Mouse (Mus musculus): ENCODE data around the gene Hkdc1. TPM values are rescaled to one million over a fixed set of nuclear protein-coding genes. Genes with fewer than 3 reads are reported as not detected.

Gene Hkdc1
- polyA plus RNA-seq, 1 experiment from 2014 or later = 0.48 TPM

GRCm38 (mm10) chr10:62401641-62402111 is 20.6 kb downstream of the Hkdc1 start:
- no peaks in the 10 kb centered on the region for H3K27me3 ChIP-seq (ENCODE audit: insufficient read depth, low read length)
- no peak overlapping the region for H3K4me2 ChIP-seq (ENCODE audit: low read depth, low read length)
- no peaks in the 10 kb centered on the region for H3K4me1 ChIP-seq (ENCODE audit: insufficient read depth)
- no peaks in the 10 kb centered on the region for H3K9me3 ChIP-seq (ENCODE audit: low read length)
- no peak overlapping the region for H3K27ac ChIP-seq (ENCODE audit: low read depth)
- H3K36me3 ChIP-seq (replicated peaks; ENCODE audit: insufficient read depth, low read length) = no peaks in the 10 kb centered on the region
- TF ChIP-seq EP300 (IDR thresholded peaks at IDR 0.05; ENCODE audit: low read depth) (no peak), CTCF (IDR thresholded peaks at IDR 0.05; ENCODE audit: low read depth) (no peak)
- H3K9ac ChIP-seq (replicated peaks) = no peak overlapping the region
- H3K4me3 ChIP-seq (ENCODE audit: low read depth, low read length) = no peak overlapping the region
- no peak for ATAC-seq
- DNase-seq = no peak
- 86% methylated on average over 19 of the region's 19 CpGs for WGBS (ENCODE audit: insufficient replicate concordance)

GRCm38 (mm10) chr10:62383011-62383410 is 39.3 kb downstream of the Hkdc1 start:
- 69% methylated on average over 3 of the region's 3 CpGs for WGBS (ENCODE audit: insufficient replicate concordance)
- no peaks in the 10 kb centered on the region for H3K4me1 ChIP-seq (ENCODE audit: insufficient read depth)
- no peaks in the 10 kb centered on the region for H3K9me3 ChIP-seq (ENCODE audit: low read length)
- no peak for ATAC-seq
- TF ChIP-seq EP300 (IDR thresholded peaks at IDR 0.05; ENCODE audit: low read depth) (no peak), CTCF (IDR thresholded peaks at IDR 0.05; ENCODE audit: low read depth) (peak; percentile 28)
- no peak for DNase-seq
- H3K9ac ChIP-seq (replicated peaks) = no peak overlapping the region
- no peak overlapping the region for H3K27ac ChIP-seq (ENCODE audit: low read depth)
- no peak overlapping the region for H3K4me3 ChIP-seq (ENCODE audit: low read depth, low read length)
- no peaks in the 10 kb centered on the region for H3K27me3 ChIP-seq (ENCODE audit: insufficient read depth, low read length)
- H3K4me2 ChIP-seq (ENCODE audit: low read depth, low read length) = no peak overlapping the region
- H3K36me3 ChIP-seq (replicated peaks; ENCODE audit: insufficient read depth, low read length) = no peaks in the 10 kb centered on the region

DNA sequence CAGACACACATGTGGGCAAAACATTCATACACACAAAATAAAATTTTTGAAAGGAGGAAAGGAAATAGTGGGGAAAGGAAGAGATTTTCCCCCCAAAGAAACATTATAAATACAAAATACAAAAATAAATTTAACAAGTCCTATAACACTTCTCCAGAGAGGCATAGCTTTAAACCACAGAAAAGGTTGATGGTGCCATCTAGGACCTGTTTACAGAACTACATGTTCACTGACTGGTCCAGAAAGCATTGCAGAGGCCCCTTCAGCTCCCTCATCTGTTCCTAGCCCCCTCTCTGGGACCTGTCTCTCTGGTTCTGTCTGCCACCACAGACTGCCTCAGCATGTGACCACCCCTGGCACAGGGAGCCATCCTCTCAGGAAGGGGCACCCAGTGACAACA is 41.4 kb downstream of the Hkdc1 start:
- no peaks in the 10 kb centered on the region for H3K36me3 ChIP-seq (replicated peaks; ENCODE audit: insufficient read depth, low read length)
- TF ChIP-seq CTCF (IDR thresholded peaks at IDR 0.05; ENCODE audit: low read depth) (peak; percentile 47), EP300 (IDR thresholded peaks at IDR 0.05; ENCODE audit: low read depth) (no peak)
- H3K27me3 ChIP-seq (ENCODE audit: insufficient read depth, low read length) = no peaks in the 10 kb centered on the region
- no peak overlapping the region for H3K4me2 ChIP-seq (ENCODE audit: low read depth, low read length)
- H3K4me1 ChIP-seq (ENCODE audit: insufficient read depth) = no peaks in the 10 kb centered on the region
- ATAC-seq = no peak
- H3K9me3 ChIP-seq (ENCODE audit: low read length) = no peaks in the 10 kb centered on the region
- H3K27ac ChIP-seq (ENCODE audit: low read depth) = no peak overlapping the region
- H3K4me3 ChIP-seq (ENCODE audit: low read depth, low read length) = no peak overlapping the region
- H3K9ac ChIP-seq (replicated peaks) = no peak overlapping the region
- no peak for DNase-seq

DNA sequence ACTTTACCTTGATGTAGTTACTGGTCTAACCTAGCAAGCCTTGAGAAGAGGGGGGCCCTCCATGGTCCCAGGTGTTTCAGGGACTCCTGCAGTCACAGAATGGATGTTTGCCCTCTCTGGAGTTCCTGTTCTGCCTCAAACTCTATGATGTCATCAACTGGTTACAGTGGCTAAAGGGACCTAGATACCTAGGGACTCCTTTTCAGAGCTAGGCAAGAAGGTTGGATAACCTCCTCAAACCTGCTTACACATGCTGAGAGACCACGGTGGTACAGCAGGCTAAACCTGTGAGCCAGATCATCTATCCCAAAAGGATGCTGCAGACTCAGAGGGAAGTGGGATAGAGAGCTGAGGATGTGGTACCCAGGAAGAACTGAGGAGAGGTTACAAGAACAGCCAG is 42.5 kb downstream of the Hkdc1 start, which contains the start of gene Hk1:
Hk1 (minus strand) TSS at position 101 of the 400 bp plus-strand sequence.
- no peak for ATAC-seq
- 66% methylated on average over 1 of the region's 1 CpGs for WGBS (ENCODE audit: insufficient replicate concordance)
- Histone ChIP-seq H3K27ac (ENCODE audit: low read depth) (no peak within 1 kb of the TSS), H3K9me3 (ENCODE audit: low read length) (no peaks in the 10 kb centered on the region), H3K27me3 (ENCODE audit: insufficient read depth, low read length) (no peaks in the 10 kb centered on the region), H3K4me1 (ENCODE audit: insufficient read depth) (no peaks in the 10 kb centered on the region), H3K4me2 (ENCODE audit: low read depth, low read length) (no peak within 1 kb of the TSS), H3K9ac (replicated peaks) (no peak within 1 kb of the TSS), H3K36me3 (replicated peaks; ENCODE audit: insufficient read depth, low read length) (no peaks in the 10 kb centered on the region), H3K4me3 (ENCODE audit: low read depth, low read length) (no peak within 1 kb of the TSS)
- DNase-seq = no peak
- TF ChIP-seq EP300 (IDR thresholded peaks at IDR 0.05; ENCODE audit: low read depth) (no peak), CTCF (IDR thresholded peaks at IDR 0.05; ENCODE audit: low read depth) (no peak)

DNA sequence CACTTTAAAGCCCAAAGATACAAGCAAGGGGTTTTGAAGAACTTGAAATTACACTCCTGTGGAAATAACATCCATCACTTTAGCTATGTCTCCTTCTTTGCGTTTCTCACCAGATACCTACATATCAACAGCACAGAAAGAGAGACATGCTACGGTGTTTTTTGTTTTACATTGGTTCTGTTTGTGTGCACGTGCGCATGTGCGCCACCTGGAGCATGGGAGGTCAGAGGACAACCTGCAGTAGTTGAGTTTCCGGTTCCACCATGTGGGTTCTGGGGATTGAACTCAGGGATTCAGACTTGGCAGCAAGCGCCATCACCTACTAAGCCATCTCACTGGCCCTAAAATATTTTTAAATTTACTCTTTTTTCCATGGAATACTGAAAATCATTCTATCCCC is 63.5 kb downstream of the Hkdc1 start:
- no peak for TF ChIP-seq EP300 (IDR thresholded peaks at IDR 0.05; ENCODE audit: low read depth)
- peak; percentile 49 for TF ChIP-seq CTCF (IDR thresholded peaks at IDR 0.05; ENCODE audit: low read depth)

GRCm38 (mm10) chr10:62356105-62356730 is 66.1 kb downstream of the Hkdc1 start:
- TF ChIP-seq EP300 (IDR thresholded peaks at IDR 0.05; ENCODE audit: low read depth) (no peak), CTCF (IDR thresholded peaks at IDR 0.05; ENCODE audit: low read depth) (no peak)
- Histone ChIP-seq H3K9ac (replicated peaks) (no peak overlapping the region), H3K27me3 (ENCODE audit: insufficient read depth, low read length) (no peaks in the 10 kb centered on the region), H3K27ac (ENCODE audit: low read depth) (no peak overlapping the region), H3K9me3 (ENCODE audit: low read length) (no peaks in the 10 kb centered on the region), H3K36me3 (replicated peaks; ENCODE audit: insufficient read depth, low read length) (no peaks in the 10 kb centered on the region), H3K4me1 (ENCODE audit: insufficient read depth) (no peaks in the 10 kb centered on the region), H3K4me2 (ENCODE audit: low read depth, low read length) (no peak overlapping the region), H3K4me3 (ENCODE audit: low read depth, low read length) (no peak overlapping the region)
- ATAC-seq = no peak
- DNase-seq = no peak
- 82% methylated on average over 17 of the region's 17 CpGs for WGBS (ENCODE audit: insufficient replicate concordance)

More for the DNA sequence above, 63.5 kb downstream of the Hkdc1 start:
- WGBS (ENCODE audit: insufficient replicate concordance) = 84% methylated on average over 7 of the region's 7 CpGs
- no peaks in the 10 kb centered on the region for H3K27me3 ChIP-seq (ENCODE audit: insufficient read depth, low read length)
- no peaks in the 10 kb centered on the region for H3K36me3 ChIP-seq (replicated peaks; ENCODE audit: insufficient read depth, low read length)
- no peaks in the 10 kb centered on the region for H3K4me1 ChIP-seq (ENCODE audit: insufficient read depth)
- H3K9me3 ChIP-seq (ENCODE audit: low read length) = no peaks in the 10 kb centered on the region
- no peak overlapping the region for H3K27ac ChIP-seq (ENCODE audit: low read depth)
- H3K9ac ChIP-seq (replicated peaks) = no peak overlapping the region
- no peak for ATAC-seq
- H3K4me3 ChIP-seq (ENCODE audit: low read depth, low read length) = no peak overlapping the region
- no peak overlapping the region for H3K4me2 ChIP-seq (ENCODE audit: low read depth, low read length)
- peak; percentile 22 for DNase-seq
